Mouse (Mus musculus) heart, adult 18-20 months (tissue): ENCODE results near the gene Hsf4. TPM values are rescaled to one million over a fixed set of nuclear protein-coding genes. Genes with fewer than 3 reads are reported as not detected.
"Not testable (repeated sequence)": the region's sequence is repeated elsewhere in the genome, so short reads cannot be mapped to it uniquely, and the experiment has no call there.

Source experiments
- DNase-seq, 2 experiments: peaks; one replicate each; pipeline ENCODE4 v3.0.0; 2021 to 2022; ENCODE audit warnings: mixed read lengths in 1 of 2
- long read RNA-seq, 2 experiments: library from polyadenylated mRNA; stranded (forward); transcript quantifications; one replicate each; pipeline ENCODE4 v2.0.0; 2021
- total RNA-seq, 2 experiments: library from RNA; stranded (reverse); gene quantifications; 2 replicates each; pipeline ENCODE4 v1.2.3; 2021

Hsf4 gene
- 1 to 10 TPM; 4.6 to 4.7 TPM for total RNA-seq
- long read RNA-seq, experiment 1, partial matches to known transcripts: 2 of 7 reads
- long read RNA-seq, experiment 1, other reads (novel, unspliced or antisense): 2 of 7 reads
- long read RNA-seq, experiment 2, partial matches to known transcripts: 0 of 2 reads
- long read RNA-seq, experiment 2, other reads (novel, unspliced or antisense): 1 of 2 reads

DNA sequence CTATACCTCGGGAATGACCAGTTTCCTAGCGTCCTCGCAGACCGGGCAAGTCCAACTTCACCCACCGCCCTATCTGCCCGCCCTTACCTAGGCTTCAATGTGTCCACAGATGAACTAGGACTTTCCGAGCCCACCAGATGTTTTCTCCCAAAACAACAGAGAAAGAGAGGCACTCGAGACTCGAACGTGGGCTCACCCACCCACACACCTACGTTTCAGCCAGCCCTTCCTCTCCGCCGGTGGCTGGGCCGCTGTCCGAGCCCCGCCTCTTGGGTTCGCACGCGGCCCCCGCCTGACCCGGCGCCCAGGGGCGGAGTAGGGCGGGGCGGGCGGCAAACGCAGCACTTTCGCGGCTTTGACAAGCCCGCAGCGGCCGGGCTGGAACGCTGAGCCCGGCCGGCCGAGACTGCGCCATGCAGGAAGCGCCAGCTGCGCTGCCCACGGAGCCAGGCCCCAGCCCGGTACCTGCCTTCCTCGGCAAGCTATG, at the start of gene Hsf4:
Hsf4 (plus strand) TSS at position 341 of the 487 bp plus-strand sequence.
- DNase-seq: peak; percentile 81 to 84

DNA sequence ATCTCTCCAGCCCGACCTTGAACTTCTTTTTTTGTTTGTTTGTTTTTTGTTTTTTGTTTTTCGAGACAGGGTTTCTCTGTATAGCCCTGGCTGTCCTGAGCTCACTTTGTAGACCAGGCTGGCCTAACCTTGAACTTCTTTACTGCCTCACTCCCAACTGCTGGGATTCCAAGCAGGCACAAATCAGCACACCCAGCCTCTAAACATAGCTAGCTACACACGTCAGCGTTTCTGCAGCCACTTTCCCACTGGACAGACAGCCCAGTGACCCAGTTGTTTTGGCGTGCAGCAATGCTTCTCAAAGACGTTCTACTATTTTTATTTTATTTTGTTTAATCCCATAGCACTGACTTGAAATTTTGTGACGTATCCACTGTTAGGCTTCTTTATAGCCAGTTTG, 45.8 kb upstream of the Hsf4 start:
- DNase-seq: peak; percentile 21 to 30

DNA sequence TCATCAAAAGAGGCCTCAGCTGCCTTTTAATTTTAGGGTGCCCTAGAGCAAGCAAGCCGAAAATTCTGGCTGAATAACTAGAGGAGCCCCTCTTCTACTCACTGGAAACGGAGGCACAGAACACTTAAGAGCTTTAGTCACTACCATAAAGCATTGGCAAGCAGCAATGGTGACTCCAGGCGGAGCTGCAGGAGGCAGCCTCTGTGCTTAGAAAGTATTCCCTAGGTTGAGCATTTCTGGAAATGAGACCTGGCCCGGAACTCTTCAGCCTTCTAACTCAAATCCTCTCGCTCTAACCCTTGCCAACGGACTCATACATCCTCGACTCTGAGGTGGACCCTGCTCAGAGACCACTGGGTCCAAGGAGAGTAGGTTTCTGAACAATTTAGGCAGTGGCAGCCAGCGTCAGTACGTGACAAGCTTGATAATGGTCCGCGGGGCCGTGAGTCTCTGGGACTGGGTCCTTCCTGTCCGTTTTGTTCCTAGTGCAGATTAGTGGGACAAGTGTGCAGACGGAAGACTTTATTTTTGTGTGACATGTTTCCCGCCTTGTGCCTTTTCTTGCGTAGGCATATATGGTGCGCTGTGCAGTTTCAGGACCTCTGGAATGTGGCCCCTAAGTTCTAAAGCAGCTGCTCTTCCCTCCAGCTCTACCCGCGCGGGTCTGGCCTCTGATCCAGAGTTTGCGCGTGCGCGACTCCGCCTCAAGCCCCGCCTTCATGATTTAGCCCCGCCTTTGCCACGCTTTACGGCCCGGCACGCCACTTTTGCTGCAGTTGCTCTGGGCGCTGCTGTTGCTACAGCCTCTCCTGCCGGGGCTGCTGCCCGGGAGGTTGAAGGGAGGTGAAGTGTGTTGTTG, 45.0 kb upstream of the Hsf4 start, which contains the start of gene D230025D16Rik:
D230025D16Rik (plus strand) TSS at position 733 of the 859 bp plus-strand sequence.
- DNase-seq: peak; percentile 96 to 98

DNA sequence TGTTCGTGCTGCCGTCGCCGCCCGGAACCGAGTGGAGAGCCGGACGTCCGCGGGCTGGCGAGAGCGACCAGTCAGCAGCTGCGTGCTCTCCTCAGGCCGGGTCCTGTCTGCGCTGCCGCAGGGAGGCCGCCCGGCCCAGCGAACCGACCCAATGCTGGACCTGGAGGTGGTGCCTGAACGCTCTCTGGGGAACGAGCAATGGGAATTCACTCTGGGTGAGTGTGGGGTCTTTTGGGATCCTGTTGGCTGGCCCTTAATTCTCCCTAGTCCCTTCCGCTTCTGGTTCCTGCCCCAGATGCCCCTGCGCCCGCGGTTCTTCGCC, 44.4 kb upstream of the Hsf4 start:
- DNase-seq: no peak

DNA sequence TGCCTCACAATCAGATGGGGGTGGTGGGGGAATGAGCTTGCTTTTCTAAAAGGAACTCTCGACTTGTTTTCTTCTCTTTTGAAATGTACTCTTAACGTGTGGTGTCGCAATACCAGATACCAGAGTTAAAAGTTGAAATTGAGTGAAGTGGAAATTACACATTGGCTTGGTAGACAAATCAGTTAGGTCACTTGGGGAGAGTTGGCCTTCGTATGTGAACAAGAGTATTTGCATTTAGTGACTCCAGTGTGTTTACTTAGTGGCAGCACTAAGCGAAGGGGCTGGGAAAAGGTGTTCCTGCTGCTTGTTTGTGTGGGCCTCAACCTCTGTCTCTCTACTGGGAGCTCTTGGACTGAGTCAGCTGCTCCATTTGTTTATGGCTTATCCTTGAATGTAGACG, 43.7 kb upstream of the Hsf4 start:
- DNase-seq: no peak

DNA sequence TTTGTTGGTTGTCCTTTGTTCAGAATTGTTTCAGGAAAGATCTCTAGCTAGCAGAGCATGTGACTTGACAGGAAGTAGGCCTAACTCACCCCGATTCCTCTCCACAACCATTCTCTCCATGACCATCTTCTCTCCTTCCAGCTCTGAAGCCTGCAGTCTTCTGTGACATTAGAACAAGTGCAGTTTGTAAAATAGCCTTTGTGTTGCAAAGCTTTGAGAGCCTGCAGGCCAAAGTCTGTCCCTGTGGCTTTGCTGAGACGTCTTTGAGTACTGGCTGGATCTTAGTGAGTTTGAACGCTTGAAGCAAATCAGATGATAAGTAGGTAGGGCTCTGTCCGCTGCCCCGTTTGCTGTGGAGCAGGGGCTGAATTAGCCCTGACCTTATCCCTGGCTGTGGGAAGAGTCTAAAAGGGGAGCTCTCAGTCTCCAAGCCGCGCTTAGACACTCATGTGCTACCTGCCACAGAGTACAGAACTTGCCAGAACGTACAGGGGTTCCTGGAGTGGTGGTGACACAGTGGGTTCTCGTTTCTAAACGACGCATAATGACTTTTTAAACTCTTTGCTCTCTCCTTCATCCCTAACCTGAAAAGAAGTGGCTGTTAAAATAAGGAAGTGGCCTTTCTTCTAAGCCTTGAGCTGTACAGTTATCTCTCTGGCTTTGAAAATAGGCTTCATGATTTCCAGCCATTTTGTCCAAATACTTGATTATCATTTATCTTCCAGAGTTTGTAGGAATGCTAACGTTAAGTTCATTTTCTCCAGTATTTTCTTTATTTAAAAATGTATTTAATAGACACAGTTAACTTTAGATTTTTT, 37.9 kb upstream of the Hsf4 start:
- DNase-seq: no peak

DNA sequence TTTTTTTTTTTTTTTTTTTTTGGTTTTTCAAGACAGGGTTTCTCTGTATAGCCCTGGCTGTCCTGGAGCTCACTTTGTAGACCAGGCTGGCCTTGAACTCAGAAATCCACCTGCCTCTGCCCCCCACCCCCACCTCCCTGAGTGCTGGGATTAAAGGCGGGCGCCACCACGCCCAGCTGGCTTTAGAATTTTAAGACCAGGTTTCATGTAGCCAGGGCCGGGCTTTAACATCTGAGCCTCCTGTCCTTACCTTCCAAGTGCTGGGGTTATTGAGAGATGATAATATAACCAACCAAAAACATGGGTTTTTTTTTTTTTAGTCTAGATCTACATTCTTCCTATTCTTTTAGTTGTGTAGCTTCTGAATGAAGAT, 37.3 kb upstream of the Hsf4 start:
- not testable (repeated sequence) for DNase-seq

DNA sequence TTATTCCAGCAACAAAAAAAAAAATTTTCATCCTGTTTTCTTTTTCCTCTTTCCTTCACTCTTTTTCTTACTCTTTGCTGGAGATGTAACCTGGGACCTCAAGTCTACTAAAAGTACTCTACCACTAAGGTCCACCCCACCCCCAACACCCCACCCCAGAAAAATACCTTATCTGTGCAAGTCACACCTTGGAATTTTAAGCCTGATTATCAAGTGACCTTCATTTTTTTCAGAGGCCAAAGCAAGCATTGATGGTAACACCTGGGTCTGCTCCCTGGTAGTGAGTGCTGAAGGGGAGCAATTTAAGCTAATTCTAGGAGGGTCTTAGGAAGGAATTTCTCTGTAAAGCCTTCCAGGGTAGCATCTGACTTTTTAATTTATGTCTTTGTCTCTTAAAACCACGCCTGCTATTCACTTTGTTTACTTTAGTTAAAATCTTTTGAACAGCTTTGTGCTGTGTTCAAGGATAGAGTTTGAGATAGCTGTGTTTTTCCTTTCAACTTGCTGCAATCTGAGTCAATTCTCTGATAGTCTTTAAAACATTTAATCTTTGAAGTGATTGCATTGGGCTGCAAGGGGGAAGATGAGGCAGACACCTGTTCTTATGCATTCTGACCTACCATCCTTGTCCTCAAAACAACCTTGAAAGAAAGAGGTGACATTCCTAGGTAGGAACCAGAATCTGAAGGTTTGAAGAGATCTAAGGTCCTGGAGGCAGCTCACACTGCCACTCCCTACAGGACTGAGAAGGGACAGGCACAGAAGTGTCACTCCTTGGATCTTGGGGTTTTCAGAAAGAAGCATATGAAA, 36.3 kb upstream of the Hsf4 start:
- DNase-seq: no peak

DNA sequence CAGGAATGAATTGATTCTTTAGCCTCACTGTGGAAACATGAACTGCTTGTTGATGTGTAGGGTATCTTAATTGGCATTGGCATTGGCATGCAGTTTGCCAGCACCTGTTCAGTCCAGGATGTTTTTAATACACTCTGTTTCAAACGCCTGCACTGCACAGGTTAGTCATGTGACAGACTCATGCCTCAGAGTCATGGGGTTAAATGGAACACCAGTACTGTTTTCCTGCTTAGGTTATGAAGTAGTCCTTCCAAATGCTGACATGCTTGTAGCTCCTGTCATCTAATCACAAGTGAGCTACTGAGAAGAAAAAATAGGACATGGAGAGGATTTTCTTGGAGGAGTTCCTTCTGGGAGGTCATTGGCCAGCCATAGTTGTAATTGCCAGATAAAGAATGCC, 34.4 kb upstream of the Hsf4 start:
- DNase-seq: no peak

DNA sequence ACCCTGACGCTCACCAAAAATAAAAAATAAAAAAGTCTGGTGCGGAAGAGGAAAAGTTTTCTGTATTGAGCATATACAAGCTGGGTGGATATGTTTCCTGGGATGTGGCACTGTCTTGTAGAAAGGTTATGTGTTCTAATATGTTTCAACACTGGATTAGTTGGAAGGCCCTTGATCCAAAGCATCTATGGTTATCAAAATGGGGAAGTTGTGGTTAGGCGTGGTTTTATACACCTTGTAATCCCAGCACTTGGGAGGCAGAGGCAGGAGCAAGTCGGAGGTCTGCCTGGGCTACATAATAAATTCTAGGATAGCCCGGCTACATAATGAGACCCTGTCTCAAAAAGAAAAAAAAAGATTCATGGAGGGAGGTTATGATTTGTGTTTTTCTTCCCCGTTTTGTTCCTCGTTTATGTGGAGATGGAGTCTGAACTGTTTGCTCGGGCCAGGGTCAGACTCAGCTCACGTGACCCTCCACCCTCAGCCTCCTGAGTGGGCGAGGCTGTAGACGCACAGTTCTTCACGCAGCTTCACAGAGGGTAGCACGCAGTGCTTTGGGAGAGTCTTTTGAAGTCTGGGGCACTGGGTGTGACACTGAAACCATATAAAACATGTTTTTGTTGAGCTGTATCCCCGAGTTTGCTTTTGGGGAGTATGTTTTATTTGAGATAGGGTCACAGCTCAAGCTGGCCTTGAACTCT, 32.0 kb upstream of the Hsf4 start:
- DNase-seq: no peak

DNA sequence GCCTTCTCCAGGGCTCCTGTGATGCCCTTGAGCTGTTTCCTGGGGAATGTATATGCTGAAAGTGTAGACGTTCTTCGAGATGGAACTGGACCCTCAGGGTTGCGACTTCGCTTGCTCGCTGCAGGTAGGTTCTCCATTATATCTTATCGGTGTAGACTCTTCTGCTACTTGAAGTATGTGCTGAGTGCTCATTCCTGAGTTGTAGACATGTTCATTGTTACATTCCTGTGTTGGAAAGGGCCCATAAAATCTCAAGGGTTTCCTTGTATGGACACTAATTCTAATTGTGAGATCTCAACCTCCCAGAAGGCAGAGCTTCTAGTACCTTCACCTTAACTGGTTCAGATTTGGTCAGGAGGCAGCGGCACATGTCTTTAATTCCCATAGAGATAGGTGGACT, 28.6 kb upstream of the Hsf4 start:
- DNase-seq: no peak

DNA sequence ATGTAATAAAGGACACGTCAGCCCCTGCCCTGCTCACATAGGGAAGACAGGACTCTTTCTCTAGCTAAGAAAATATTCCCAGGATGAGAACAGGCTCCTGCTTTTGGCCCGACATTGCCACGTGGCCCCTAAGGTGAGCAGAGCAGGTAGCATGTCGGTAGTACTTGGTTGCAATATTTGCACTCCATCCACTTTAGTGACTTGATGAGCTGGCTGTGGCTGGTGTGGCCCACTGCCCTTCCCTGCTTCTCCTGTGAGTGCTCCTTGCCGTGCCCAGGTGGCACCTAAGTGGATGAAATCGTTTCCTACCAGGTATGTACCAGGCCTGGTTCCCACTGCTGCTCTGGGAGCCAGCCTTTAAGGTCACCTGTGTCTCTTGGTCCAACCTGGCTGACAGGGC, 17.6 kb upstream of the Hsf4 start:
- no peak for DNase-seq

DNA sequence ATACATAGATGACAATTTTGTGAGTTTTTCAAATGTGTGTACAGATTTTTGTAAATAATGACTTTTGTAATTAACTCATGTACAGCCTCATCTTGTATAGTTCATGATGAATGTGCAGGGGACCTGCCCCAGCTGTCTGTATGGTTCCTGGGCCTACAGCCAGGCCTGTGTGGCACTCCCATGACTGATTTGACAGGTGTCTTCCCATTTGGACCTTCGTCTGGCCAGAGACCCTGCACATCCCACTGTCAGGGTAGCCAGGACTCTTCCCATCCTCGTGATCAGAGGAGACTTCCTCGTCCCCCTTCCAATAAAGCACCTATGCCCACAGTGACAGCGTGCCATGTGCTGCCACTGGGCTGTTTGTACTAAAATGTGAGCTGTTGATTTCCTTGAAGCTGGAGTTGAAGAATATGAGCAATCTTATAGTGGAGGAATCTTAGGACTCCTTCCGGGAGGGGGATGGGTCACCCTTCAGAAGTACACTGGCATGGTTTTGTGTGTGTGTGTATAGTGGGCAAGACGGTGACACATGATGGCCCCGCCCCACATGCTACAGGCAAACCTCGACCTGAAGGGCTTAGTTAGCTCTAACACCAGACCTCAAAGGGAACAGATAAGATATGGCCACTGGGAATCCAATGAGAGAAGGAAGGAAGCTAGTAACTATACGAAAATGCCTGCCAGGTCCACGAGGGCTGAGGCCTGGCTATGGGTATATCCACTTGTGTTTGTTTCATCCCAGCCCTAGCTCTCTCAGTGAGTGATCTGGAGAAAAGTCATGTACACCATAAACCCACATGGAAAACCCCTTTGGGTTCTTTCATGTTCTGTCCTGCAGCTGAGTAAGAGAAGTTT, 16.7 kb upstream of the Hsf4 start:
- no peak for DNase-seq

DNA sequence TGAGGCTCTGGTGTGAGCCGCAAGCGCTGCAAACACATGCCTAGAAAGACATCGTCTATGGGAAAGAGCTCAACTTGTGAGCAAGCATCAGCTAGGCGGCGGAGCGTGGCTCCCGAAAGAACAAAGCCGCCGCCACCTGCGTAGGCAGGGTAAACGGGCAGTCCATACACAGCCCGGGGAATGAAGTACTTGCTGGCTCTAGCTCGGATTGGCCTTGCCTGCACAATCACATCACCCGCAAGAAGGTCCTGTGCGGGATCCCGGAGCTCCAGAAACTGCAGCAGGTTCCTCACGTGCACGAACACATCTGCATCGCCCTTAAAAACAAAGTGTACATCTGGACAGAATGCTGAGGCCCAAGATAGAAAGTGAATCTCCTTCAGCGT, 15.8 kb upstream of the Hsf4 start:
- DNase-seq: no peak

DNA sequence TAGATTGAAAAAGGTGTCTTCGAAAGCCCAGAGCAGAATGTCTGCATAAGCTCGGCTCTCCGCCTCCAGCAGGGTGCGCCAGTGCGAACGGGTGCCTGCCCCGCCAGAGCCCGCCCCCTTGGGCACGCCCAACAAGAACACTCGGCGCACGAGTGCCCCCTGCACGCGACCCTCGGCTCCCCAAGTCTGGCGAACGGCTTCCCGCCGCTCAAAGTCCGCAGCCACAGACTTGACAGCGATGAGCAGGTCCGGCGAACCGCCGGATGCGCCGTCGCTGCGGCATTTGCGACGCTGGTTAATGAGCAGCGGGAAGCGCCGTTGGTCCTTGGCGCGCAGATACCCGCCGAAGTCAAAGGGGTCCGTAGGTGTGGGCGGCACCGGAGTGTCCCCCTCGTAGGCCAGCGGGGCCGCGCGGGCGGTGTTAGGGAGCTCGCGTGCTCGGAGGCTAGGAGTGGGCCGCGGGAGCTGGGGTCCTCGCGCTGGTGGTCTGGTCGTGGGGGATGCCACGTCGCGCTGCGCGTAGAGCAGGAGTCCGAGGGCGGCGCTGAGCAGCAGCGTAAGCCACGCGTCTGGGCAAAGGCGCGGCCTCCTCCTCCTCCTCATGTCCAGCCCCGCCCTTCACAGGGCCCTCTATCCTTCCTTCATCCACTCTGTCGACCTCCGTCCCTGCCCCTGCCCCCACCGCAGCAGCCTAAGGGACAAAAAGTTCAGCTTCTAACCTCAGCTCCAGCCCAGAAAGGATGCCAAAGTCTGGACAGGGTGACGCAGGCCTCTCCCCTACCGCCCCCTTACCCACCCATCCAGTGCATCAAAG, 15.2 kb upstream of the Hsf4 start:
- DNase-seq: peak; percentile 91 to 94

DNA sequence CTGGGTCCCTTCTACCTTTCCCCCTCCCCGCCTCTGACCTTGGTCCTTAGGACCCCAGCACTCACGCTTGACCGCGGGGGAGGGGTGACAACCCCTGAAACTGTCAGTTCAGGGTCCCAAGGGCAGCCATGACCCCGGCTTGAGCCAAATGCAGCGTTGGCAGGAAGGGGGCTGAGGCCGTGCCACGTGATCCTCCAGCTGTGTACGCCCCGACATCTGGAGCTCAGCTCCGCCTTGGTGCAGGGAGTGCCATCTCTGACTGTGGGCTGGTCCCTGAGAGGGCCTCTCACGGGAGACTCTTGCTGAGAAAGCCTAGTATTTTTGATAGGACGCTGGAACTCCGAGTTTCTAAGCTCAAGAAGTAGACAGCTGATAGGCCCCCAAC, 14.6 kb upstream of the Hsf4 start, which contains the start of gene B3gnt9:
B3gnt9 (minus strand) TSS at position 188 of the 385 bp plus-strand sequence.
- peak in 1 of 2 experiments; percentile 89 for DNase-seq

DNA sequence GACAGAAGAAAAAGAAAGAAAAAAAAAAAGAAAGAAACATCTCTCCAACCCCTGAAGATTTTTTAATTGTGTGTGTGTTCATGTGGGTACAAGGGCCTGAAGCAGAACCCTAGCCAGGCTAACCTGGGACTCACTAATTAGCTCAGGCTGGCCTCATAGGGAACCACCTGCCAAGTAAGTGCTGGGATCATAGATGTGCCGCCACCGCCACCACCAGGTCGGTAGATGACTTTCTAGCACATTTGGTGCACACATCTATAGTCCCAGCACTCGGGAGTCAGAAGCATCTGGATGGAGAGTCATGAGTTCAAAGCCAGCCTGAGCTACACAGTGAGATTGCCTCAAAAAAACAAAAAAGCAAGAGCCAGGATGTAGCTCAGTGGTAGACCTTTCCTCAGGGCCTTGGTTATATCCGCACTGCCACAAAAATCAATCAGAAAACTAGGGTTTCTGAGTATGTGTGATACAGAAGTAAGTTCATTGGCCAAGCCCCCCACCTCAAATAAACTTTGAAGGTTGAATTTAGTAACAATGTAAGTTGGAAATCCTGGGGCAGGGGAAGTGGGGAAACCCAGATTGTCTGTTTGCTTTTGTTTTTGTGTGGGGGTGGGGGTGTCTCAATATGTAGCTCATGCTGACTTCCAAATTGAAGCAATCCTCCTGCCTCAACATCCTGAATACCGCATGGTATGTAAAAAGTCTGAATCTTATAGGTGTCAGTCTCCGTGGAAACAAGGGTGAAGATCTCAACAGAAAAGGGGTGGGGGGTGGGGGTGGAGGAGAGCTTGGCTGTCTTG, 12.1 kb upstream of the Hsf4 start:
- DNase-seq: no peak

DNA sequence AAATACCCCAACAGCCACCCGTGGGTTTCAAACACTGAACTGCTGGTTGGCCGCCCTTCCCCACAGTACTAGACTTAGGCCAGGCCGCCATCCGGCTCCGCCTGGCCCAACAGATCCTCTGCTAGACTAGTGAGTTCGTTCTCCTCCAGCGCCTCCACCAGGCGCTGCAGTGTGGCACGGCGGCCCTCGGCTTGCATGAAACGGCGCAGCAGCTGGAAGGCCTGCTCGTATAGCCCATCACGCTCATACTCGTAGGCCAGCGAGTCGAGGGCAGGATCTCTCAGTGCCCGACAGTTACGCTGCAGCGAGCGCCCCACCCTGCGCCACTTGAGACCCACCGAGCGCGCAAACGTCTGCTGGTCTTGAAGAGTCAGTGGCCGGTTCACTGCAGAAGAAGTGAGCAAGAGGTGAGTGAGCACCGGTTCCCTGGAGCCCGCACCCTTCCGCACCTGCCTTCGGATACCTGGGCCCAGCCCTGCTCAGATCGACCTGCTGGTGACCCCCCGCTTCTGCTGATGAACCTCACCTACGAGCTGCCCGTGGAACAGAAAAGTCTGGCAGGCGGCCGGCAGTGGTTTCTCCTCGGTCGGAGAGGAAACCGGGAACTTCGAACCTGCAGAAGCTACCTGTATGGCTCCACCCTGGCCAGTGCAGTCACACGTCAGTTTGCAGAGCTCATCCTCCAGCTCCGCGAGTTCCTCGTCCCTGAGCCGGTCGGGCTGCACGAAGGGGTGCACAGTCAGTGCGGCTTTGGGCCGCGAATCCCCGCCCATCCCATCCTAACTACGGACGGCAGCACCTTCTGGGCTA, 10.5 kb upstream of the Hsf4 start:
- DNase-seq: no peak
